Comparison of ENCODE assay signal across 9 mouse cellular contexts in genomic region chr8:84459276-84459675, GRCm38 (mm10).
DNase-seq lines count a peak whose midpoint lies in the region; ATAC-seq lines count a peak whose summit lies in the region.
"Had no signal": no experiment of that assay in that cellular context is flagged by ENCODE, and none has a peak within 500 bp of the region (broad histone marks: within the 10 kb centered on the region; RNA-seq: fewer than 3 reads in every experiment).

No protein-coding gene starts in this region.

- H3K4me1 ChIP-seq in midbrain, embryonic 15.5 days: peaks cover 5% of the 10 kb centered on the region; the same call in 1 of the 2 replicates
- peaks cover 9% of the 10 kb centered on the region for H3K4me1 ChIP-seq in heart, embryonic 11.5 days (ENCODE audit: control insufficient read depth, insufficient read depth, low read length)
- H3K4me1 ChIP-seq: limb, embryonic 15.5 days had no signal

- no peak overlapping the region for H3K9ac ChIP-seq in midbrain, embryonic 15.5 days
- H3K9ac ChIP-seq in heart, embryonic 11.5 days (ENCODE audit: low read depth, low read length): no peak overlapping the region
- H3K9ac ChIP-seq: limb, embryonic 15.5 days had no signal

- H3K27me3 ChIP-seq in midbrain, embryonic 15.5 days (replicated peaks): no peaks in the 10 kb centered on the region
- H3K27me3 ChIP-seq in heart, embryonic 11.5 days (ENCODE audit: control insufficient read depth, insufficient read depth, low read length): no peaks in the 10 kb centered on the region
- H3K27me3 ChIP-seq: limb, embryonic 15.5 days had no signal

- no peak overlapping the region for H3K4me3 ChIP-seq in midbrain, embryonic 15.5 days
- no peak overlapping the region for H3K4me3 ChIP-seq in heart, embryonic 11.5 days (ENCODE audit: low read depth, low read length)
- H3K4me3 ChIP-seq: limb, embryonic 15.5 days had no signal

- DNase-seq in ES-CJ7 (ENCODE audit: low read depth, low spot score) (peak; percentile 30), MN1 (ENCODE audit: low spot score) (no peak)
- peak; percentile 68 to 75 for DNase-seq in cerebellum, postnatal 14 days
- DNase-seq in layer of hippocampus, adult 18-20 months (ENCODE audit: low spot score in 2 of 2): peak; percentile 16 to 41
- DNase-seq in lung, postnatal 4 days: no peak
- no peak for DNase-seq in retina, postnatal 1 day

- H3K4me2 ChIP-seq in midbrain, embryonic 15.5 days: no peak overlapping the region
- H3K4me2 ChIP-seq in heart, embryonic 11.5 days: no peak overlapping the region
- H3K4me2 ChIP-seq: limb, embryonic 15.5 days had no signal

- peak; percentile 53; the same call in 1 of the 2 replicates for ATAC-seq in midbrain, embryonic 15.5 days (replicated peaks)
- ATAC-seq in heart, embryonic 11.5 days (replicated peaks; ENCODE audit: insufficient number of reproducible peaks, low FRiP score, low TSS enrichment): no peak

- no peaks in the 10 kb centered on the region for H3K9me3 ChIP-seq in midbrain, embryonic 15.5 days
- H3K9me3 ChIP-seq in heart, embryonic 11.5 days (replicated peaks; ENCODE audit: control insufficient read depth, low read length): peaks cover 8% of the 10 kb centered on the region; the same call in 1 of the 2 replicates
- H3K9me3 ChIP-seq: limb, embryonic 15.5 days had no signal

- 10% methylated on average over 5 of the region's 5 CpGs for WGBS in midbrain, embryonic 15.5 days
- 30% methylated on average over 5 of the region's 5 CpGs for WGBS in heart, embryonic 11.5 days (ENCODE audit: insufficient replicate concordance)

- peaks cover 22% of the 10 kb centered on the region for H3K36me3 ChIP-seq in midbrain, embryonic 15.5 days (replicated peaks)
- no peaks in the 10 kb centered on the region for H3K36me3 ChIP-seq in heart, embryonic 11.5 days (ENCODE audit: control insufficient read depth, insufficient read depth, low read length)
- H3K36me3 ChIP-seq: limb, embryonic 15.5 days had no signal

- peak overlapping the region; percentile 69 for H3K27ac ChIP-seq in midbrain, embryonic 15.5 days
- H3K27ac ChIP-seq in heart, embryonic 11.5 days (ENCODE audit: low read depth, low read length): no peak overlapping the region
- H3K27ac ChIP-seq: limb, embryonic 15.5 days had no signal

Comparison
In these comparisons a context has a peak if more than half of its experiments do, and no peak if none do; other contexts are left out.
1. DNase-seq: peak in ES-CJ7 (single experiment), cerebellum, postnatal 14 days (2 of 2) and layer of hippocampus, adult 18-20 months (2 of 2); none in lung, postnatal 4 days (0 of 2), MN1 (single experiment) and retina, postnatal 1 day (single experiment).